Mouse (Mus musculus) testis, postnatal 14 days (tissue): Measurements from ENCODE around the gene Lcn6.
"Not testable (repeated sequence)": the region's sequence is repeated elsewhere in the genome, so short reads cannot be mapped to it uniquely, and the experiment has no call there.

Experiments used
- DNase-seq: peaks from one replicate; pipeline ENCODE4 v3.0.0; 2021; ENCODE audit warnings: low spot score

Lcn6 gene

GRCm38 (mm10) chr2:25703706-25704105, 27.1 kb downstream of the Lcn6 start:
- DNase-seq = no peak

GRCm38 (mm10) chr2:25706643-25707481, 30.3 kb downstream of the Lcn6 start, which contains the start of gene Bmyc:
Bmyc (plus strand) TSS chr2:25706739.
- peak; percentile 85 for DNase-seq

- DNase-seq = no peak
Measured at GRCm38 (mm10) chr2:25708121-25708520, 31.5 kb downstream of the Lcn6 start.

GRCm38 (mm10) chr2:25709056-25709455, 32.5 kb downstream of the Lcn6 start:
- DNase-seq = not testable (repeated sequence)

- not testable (repeated sequence) for DNase-seq
Measured at GRCm38 (mm10) chr2:25709791-25710190, 33.2 kb downstream of the Lcn6 start.

GRCm38 (mm10) chr2:25711641-25712040, 35.1 kb downstream of the Lcn6 start:
- not testable (repeated sequence) for DNase-seq

- DNase-seq = no peak
Measured at GRCm38 (mm10) chr2:25717222-25717621, 40.6 kb downstream of the Lcn6 start.
